Mouse (Mus musculus) forebrain, embryonic 13.5 days (tissue): Measurements from ENCODE around the gene Ogfod2. TPM values are rescaled to one million over a fixed set of nuclear protein-coding genes. Genes with fewer than 3 reads are reported as not detected.

Experiments
- ATAC-seq: fragments of 200-750 bp; cut with Nextera tagmentation; 2 replicates; pipeline ENCODE4 v1.8.0; 2017
- H3K27ac ChIP-seq: fragments of 300-500 bp; sonication (generic); 2 replicates; pipeline ENCODE4 v1.5.1; 2015; ENCODE audit warnings: inconsistent platforms, mild to moderate bottlenecking, moderate library complexity
- H3K27me3 ChIP-seq: fragments of 300-500 bp; sonication (generic); 2 replicates; pipeline ENCODE4 v1.6.1; 2015; ENCODE audit warnings: mild to moderate bottlenecking, inconsistent platforms
- H3K36me3 ChIP-seq: fragments of 300-500 bp; sonication (generic); 2 replicates; pipeline ENCODE4 v1.6.1; 2015; ENCODE audit warnings: mild to moderate bottlenecking, inconsistent platforms; ENCODE audit not compliant: poor library complexity, severe bottlenecking
- H3K4me1 ChIP-seq: fragments of 300-500 bp; sonication (generic); 2 replicates; pipeline ENCODE4 v1.6.1; 2015; ENCODE audit warnings: inconsistent platforms
- H3K4me2 ChIP-seq: fragments of 300-500 bp; sonication (generic); 2 replicates; pipeline ENCODE4 v1.6.1; 2015; ENCODE audit warnings: inconsistent platforms, mild to moderate bottlenecking, moderate library complexity
- H3K4me3 ChIP-seq: fragments of 300-500 bp; sonication (generic); 2 replicates; pipeline ENCODE4 v1.5.1; 2015; ENCODE audit warnings: mild to moderate bottlenecking, inconsistent platforms
- H3K9ac ChIP-seq: fragments of 300-500 bp; sonication (generic); 2 replicates; pipeline ENCODE4 v1.6.1; 2015; ENCODE audit warnings: mild to moderate bottlenecking, inconsistent platforms
- H3K9me3 ChIP-seq: fragments of 300-500 bp; sonication (generic); replicated peaks from 2 replicates; pipeline ENCODE4 v1.6.1; 2016; ENCODE audit warnings: inconsistent platforms
- WGBS: fragments of 180-500 bp; shearing (Covaris S2); methylation state at CpG from one replicate; pipeline ENCODE4 v1.1.7; 2015; 5-methylcytosine and 5-hydroxymethylcytosine counted together
- polyA plus RNA-seq: library from polyadenylated mRNA; unstranded; fragments of >200 nt; fragmentation: Nextera tagmentation; extraction: Ambion mirVana; gene quantifications from 2 replicates; pipeline ENCODE4 v1.2.1, GENCODE M21; 2015

The Ogfod2 gene
- polyA plus RNA-seq, 1 experiment from 2014 or later = 23.5 TPM

DNA sequence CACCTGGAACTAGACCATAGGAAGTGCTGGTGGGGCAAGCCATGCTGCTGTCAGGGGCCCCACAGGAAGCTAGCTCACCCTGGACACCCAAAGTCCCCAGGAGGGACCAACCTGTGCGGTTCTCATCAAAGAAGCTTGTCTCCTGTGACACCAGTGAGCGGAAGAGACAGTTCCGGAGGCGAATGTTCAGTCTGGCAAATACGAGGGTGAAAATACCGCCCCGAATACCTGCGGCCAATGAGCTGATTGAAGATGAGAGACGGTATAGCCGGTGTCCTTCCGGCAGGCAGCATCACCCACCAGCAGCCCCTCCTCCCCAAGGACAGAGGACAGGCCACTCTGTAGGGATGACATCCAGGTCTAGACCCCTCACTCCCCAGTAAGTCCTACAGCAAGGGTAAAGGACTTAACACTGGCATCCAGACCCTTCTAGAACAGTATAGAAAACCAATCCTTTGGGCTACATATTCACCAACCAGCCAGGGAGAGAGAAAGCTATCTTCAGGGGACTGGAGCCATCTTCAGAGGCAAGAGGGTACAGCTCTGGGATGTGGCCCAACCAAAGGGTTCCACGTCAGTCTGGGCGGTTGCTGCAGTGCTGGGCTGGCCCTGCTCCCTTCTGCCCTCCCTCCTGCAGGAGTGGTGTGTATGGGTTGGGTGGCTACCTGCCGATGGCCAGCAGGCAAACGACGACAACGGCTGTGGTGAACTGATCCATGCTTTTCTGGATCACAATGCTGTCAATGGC is 29.0 kb upstream of the Ogfod2 start:
- H3K9me3 ChIP-seq = no peaks in the 10 kb centered on the region
- H3K4me1 ChIP-seq = peaks cover 23% of the 10 kb centered on the region
- H3K4me2 ChIP-seq = no peak overlapping the region
- no peak overlapping the region for H3K27ac ChIP-seq
- no peaks in the 10 kb centered on the region for H3K36me3 ChIP-seq
- 94% methylated on average over 17 of the region's 17 CpGs for WGBS
- H3K9ac ChIP-seq = no peak overlapping the region
- H3K4me3 ChIP-seq = no peak overlapping the region
- no peaks in the 10 kb centered on the region for H3K27me3 ChIP-seq
- no peak for ATAC-seq

DNA sequence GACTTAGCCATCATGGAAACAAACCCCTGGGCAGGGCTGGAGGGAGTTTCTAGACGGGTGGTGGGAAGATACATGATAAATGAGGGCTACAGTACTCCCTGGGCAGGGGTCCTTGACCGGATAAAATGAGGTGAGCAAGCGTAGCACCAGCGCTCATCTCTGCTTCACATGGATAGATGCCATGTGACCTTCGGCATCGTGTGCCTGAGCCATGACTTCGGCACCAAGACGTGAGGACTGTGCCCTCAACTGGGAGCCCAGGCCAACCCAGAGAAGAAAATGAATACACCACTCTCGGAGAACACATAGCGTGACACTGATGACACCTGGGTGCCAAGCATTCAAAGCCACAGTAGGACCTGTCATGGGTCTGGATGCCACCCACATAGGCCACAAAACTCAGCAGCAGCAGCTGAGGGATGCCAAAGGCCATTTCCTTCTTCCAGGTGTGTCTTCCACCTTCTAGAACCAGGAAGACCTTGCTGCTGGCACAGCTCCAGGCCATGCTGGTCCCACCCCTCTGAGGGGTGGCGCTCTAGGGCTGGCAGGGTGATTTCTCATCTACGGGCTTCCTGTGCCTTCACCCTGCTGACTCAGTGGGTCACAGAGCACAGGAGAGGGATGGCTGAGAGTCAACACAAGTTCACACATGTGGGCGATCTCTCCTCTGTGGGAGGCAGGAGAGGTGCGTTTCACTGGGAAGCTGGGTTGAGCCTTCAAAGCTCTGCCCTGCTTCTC is 28.1 kb upstream of the Ogfod2 start:
- Histone ChIP-seq H3K9ac (no peak overlapping the region), H3K36me3 (no peaks in the 10 kb centered on the region), H3K4me2 (no peak overlapping the region), H3K27ac (no peak overlapping the region), H3K4me1 (peaks cover 14% of the 10 kb centered on the region), H3K27me3 (no peaks in the 10 kb centered on the region), H3K4me3 (no peak overlapping the region), H3K9me3 (no peaks in the 10 kb centered on the region)
- 86% methylated on average over 14 of the region's 14 CpGs for WGBS
- no peak for ATAC-seq

DNA sequence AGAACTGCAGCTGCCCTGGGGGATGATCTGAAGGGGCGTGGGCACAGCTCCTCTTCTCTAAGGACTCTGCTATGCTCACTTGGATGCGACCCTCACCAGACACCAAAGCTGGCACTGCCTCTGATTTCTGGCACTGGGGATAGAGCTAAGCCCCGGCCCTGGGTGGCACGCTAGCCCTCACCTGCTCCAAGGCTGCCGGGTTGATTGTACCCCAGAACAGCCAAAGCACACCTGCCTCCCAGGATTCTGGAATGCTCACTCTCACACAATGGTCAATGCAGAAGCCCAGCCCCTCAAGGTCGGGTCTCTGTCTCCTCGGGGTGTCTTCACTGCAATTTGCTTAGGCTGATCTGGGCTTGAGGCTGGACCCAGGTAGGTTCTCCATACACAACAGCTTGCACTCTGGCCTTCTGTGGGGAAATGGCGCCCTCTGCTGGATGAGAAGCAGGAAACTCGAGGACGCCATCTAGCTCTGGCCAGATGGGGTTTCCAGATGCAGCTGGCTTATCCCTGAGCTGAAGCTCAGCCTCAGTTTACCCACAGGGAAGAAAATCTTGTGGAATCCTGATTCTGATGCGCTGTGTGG is 27.4 kb upstream of the Ogfod2 start:
- H3K4me3 ChIP-seq = no peak overlapping the region
- ATAC-seq = peak; percentile 69

DNA sequence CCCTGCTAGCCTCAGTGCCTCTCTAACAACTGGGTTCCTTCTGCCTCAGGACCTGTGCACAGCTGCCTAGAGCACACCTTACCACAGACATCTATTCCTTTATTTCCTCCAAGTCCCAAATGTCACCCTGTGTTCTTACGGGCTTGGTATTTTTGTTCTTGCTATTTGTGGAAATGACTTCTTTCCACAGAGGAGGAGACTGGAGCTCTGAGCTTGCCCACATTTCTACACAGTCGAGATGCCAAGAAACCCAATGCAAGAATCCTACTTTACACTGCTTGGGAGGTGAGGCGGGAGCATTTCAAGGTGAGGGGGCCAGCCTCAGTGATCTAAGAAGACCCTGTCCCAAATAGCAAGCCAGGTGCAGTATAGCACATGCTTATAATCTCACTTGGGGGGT is 26.6 kb upstream of the Ogfod2 start:
- no peaks in the 10 kb centered on the region for H3K4me1 ChIP-seq
- peak overlapping the region; percentile 3; the same call in 1 of the 2 replicates for H3K9ac ChIP-seq
- no peaks in the 10 kb centered on the region for H3K9me3 ChIP-seq
- H3K4me2 ChIP-seq = no peak overlapping the region
- no peak for ATAC-seq
- no peak overlapping the region for H3K4me3 ChIP-seq
- H3K36me3 ChIP-seq = no peaks in the 10 kb centered on the region
- H3K27me3 ChIP-seq = no peaks in the 10 kb centered on the region
- 75% methylated on average over 3 of the region's 3 CpGs for WGBS
- no peak overlapping the region for H3K27ac ChIP-seq

More for the DNA sequence above, 27.4 kb upstream of the Ogfod2 start:
- no peak overlapping the region for H3K27ac ChIP-seq
- no peaks in the 10 kb centered on the region for H3K9me3 ChIP-seq
- no peak overlapping the region for H3K4me2 ChIP-seq
- H3K36me3 ChIP-seq = no peaks in the 10 kb centered on the region
- H3K9ac ChIP-seq = no peak overlapping the region
- H3K27me3 ChIP-seq = no peaks in the 10 kb centered on the region
- H3K4me1 ChIP-seq = peaks cover 8% of the 10 kb centered on the region
- 39% methylated on average over 11 of the region's 11 CpGs for WGBS

DNA sequence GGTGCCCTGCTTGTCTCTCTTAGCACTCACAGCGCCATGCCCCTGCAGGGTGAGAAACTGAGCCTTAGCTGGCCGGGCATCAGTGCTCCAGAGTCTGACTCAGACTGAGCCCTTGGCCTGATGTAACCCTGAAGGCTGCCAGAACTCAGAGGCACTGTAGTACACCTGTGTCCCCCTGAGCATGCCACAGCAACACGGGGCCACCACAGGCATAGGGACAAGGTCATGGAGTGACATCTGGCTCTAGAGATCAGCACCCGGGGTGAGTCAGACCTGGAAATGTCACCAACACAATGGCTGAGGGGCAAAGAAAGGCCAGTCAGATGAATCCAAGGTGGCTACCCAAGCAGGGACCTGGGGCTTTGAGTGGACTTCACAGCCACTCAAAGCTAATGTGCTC is 25.2 kb upstream of the Ogfod2 start:
- Histone ChIP-seq H3K27ac (no peak overlapping the region), H3K4me2 (no peak overlapping the region), H3K9ac (no peak overlapping the region), H3K36me3 (no peaks in the 10 kb centered on the region), H3K27me3 (no peaks in the 10 kb centered on the region), H3K4me3 (no peak overlapping the region), H3K9me3 (no peaks in the 10 kb centered on the region), H3K4me1 (no peaks in the 10 kb centered on the region)
- ATAC-seq = no peak
- WGBS = 84% methylated on average over 4 of the region's 4 CpGs

DNA sequence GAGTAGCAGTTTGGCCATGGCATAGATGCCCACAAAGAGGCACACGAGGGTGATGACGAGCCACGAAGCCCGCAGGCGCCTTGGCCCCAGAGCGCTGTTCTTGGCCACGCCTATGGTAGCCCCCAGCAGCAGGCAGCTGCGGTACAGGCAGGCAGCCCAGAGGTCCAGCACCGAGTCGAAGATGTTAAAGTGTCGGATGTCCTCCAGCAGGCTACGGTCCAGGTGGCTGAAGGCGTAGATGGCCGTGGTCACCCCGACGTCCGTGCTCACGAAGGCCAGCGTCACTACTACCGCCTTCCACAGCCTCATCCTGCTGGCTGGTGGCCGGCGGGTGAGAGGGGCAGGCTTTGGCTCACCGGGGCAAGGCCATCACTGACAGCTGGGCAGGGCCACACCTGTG is 22.2 kb upstream of the Ogfod2 start:
- 80% methylated on average over 23 of the region's 23 CpGs for WGBS
- H3K9me3 ChIP-seq = no peaks in the 10 kb centered on the region
- no peak for ATAC-seq

DNA sequence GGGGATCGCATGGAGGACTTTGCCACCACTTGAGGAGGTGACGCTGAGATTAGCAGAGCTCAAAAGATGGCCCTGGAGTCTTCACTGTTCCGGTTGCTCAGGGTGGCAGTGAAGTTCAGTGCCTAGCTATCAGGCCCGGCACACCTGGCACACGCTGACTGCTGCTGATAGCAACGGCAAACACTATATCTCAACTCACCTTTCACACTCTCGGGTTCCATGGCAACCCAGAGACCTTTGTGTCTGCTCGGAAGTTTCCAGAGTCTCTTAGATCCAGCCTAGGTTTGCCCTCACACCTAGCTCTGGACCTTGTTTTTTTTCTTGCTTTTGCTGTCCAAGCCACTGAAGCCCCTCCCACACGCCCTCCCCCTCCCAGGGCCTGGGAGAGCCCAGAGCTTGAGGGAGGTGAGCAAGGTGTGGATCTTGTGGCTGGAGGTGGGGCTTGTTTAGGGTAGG is 20.1 kb upstream of the Ogfod2 start:
- Histone ChIP-seq H3K9ac (no peak overlapping the region), H3K9me3 (0 out of 2 replicates have a peak, but pooled peaks cover 4% of the 10 kb centered on the region), H3K4me1 (peaks cover 18% of the 10 kb centered on the region), H3K27ac (no peak overlapping the region), H3K4me2 (no peak overlapping the region), H3K36me3 (no peaks in the 10 kb centered on the region), H3K27me3 (peaks cover 18% of the 10 kb centered on the region), H3K4me3 (no peak overlapping the region)
- 62% methylated on average over 9 of the region's 9 CpGs for WGBS
- ATAC-seq = no peak

More for the DNA sequence above, 22.2 kb upstream of the Ogfod2 start:
- no peak overlapping the region for H3K4me2 ChIP-seq
- H3K27ac ChIP-seq = no peak overlapping the region
- peaks cover 6% of the 10 kb centered on the region for H3K27me3 ChIP-seq
- H3K4me3 ChIP-seq = no peak overlapping the region
- peaks cover 8% of the 10 kb centered on the region for H3K4me1 ChIP-seq
- no peaks in the 10 kb centered on the region for H3K36me3 ChIP-seq
- no peak overlapping the region for H3K9ac ChIP-seq

DNA sequence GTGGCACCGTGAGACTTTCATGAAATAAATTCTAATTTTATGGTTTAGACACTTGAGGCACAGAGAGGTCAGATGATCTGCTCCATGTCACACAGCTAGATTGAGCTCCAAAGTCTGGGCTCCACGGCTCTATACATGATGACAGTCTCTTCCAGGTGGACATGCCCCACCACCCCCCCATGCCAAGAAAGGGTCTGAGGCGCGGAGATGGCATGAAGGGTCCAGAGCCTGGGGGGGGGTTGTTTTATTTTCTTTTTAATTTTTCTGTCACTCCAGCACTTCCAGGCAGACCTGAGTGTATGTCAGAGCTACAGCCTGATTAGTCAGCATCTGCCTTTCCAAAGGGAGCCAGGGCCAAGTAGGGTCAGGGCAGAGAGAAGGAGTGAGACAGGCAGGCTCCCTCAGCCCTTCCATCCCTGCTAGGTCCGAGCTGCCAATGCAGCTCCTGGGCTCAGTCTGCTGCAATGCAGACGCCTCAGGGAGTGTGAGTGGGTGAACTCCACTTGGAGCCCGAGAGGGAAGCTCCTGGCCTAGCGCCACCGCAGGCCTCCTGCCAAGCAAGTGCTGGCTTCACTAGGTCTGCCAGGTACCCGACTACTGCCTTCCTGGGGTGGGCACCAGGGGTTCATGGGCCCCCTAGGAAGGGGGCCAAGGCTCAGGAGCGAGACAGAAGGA is 18.8 kb upstream of the Ogfod2 start:
- Histone ChIP-seq H3K4me1 (peaks cover 18% of the 10 kb centered on the region), H3K9ac (no peak overlapping the region; the same call in 1 of the 2 replicates), H3K4me2 (no peak overlapping the region), H3K27me3 (peaks cover 18% of the 10 kb centered on the region), H3K36me3 (no peaks in the 10 kb centered on the region), H3K9me3 (0 out of 2 replicates have a peak, but pooled peaks cover 4% of the 10 kb centered on the region), H3K27ac (no peak overlapping the region), H3K4me3 (no peak overlapping the region)
- ATAC-seq = 0 out of 2 replicates have a peak, but pooled peaks have one; percentile 25
- 67% methylated on average over 11 of the region's 11 CpGs for WGBS

DNA sequence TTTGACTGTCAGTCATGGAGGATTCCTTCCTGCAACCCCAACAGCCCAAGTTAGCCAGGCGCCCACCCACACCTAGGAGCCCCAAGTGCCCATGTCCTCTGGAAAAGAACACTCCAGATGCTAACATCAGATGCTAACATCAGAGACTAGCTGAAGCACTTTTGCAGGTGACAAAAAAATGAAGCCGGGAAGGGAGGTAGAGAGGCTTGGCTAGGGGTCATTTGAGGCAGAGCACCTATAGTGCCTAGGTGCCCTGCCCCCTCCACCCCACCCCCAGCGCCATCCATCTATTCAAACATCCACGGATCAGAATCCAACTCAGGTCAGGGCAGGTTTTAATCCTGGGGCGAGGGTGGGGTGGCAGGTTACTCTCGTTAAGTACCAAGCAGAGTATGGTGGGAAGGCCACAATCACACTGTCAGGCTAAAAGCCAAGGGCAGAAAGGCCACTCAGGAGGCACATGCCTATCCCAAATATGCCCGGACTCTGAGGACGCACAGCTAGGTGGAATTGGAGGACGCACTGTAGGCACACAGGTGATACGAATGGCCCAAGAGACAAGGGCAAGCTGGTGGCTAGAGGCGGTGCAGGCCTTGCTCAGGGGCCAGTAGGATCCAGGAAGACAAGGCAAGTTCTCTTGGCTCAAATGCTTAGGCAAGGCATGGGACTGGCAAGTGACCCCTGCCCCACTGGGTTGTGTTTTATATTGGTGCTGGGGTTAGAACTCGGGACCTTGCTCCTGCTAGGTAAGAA is 18.1 kb upstream of the Ogfod2 start:
- 82% methylated on average over 12 of the region's 12 CpGs for WGBS
- Histone ChIP-seq H3K9ac (no peak overlapping the region), H3K27ac (no peak overlapping the region), H3K4me1 (peaks cover 18% of the 10 kb centered on the region), H3K9me3 (0 out of 2 replicates have a peak, but pooled peaks cover 4% of the 10 kb centered on the region), H3K27me3 (peaks cover 18% of the 10 kb centered on the region), H3K36me3 (no peaks in the 10 kb centered on the region), H3K4me2 (no peak overlapping the region), H3K4me3 (no peak overlapping the region)
- ATAC-seq = no peak

DNA sequence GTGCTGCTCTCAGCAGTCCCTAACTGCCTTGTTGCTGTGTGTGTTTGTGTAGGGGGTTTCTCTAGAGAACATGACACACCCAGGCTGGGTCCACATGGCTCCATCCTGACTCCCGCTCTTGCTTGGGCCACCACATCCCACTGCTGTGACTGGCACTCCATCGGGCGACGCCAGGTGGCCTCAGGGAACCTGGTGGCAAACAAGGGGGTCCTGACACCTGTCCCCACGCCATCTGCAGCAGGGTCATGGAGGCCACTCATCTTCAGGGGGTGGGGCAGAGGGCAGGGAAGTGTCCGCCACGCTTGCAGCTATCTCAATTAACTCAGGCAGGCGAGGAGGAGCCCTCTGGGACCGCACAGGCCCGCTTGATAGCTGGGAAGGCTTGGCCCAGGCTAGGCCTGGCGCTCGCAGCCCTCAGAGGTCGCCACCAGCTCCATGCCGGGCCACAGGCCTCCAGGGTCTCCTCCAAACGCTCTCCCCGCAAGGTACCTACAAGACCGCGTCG is 17.0 kb upstream of the Ogfod2 start:
- peak; percentile 62; the same call in 1 of the 2 replicates for ATAC-seq
- WGBS = 16% methylated on average over 19 of the region's 19 CpGs

More for the DNA sequence above, 17.0 kb upstream of the Ogfod2 start:
- peak overlapping the region; percentile 40 for H3K4me3 ChIP-seq
- H3K4me2 ChIP-seq = peak overlapping the region; percentile 66
- H3K4me1 ChIP-seq = peaks cover 18% of the 10 kb centered on the region
- H3K27me3 ChIP-seq = peaks cover 18% of the 10 kb centered on the region
- H3K27ac ChIP-seq = no peak overlapping the region
- H3K9me3 ChIP-seq = 0 out of 2 replicates have a peak, but pooled peaks cover 4% of the 10 kb centered on the region
- H3K36me3 ChIP-seq = no peaks in the 10 kb centered on the region
- peak overlapping the region; percentile 52 for H3K9ac ChIP-seq
